Mouse (Mus musculus) lung, postnatal 0 days (tissue): ENCODE measurements at regions not wholly inside any gene's neighbourhood (a gene's known extent, or its start where the extent isn't known, plus 50 kb on each side); places are given as distances from the start of the nearest gene placed in this dataset.

Source experiments
- ATAC-seq: fragments of 200-750 bp; cut with Nextera tagmentation; 2 replicates; pipeline ENCODE4 v1.8.0; 2017; ENCODE audit warnings: moderate library complexity
- DNase-seq: peaks from one replicate; pipeline ENCODE4 v3.0.0-alpha.2; 2016; ENCODE audit warnings: low spot score
- H3K27ac ChIP-seq: fragments of 300-500 bp; sonication (generic); 2 replicates; pipeline ENCODE4 v1.5.1; 2014; ENCODE audit warnings: antibody characterized with exemption, mild to moderate bottlenecking, low read length, mixed read lengths
- H3K27me3 ChIP-seq: fragments of 300-500 bp; sonication (generic); replicated peaks from 2 replicates; pipeline ENCODE4 v1.6.1; 2014; ENCODE audit warnings: low read length, mixed read lengths; ENCODE audit not compliant: insufficient read depth
- H3K36me3 ChIP-seq: fragments of 300-500 bp; sonication (generic); 2 replicates; pipeline ENCODE4 v1.6.1; 2014; ENCODE audit warnings: low read length, mixed read lengths; ENCODE audit not compliant: insufficient read depth
- H3K4me1 ChIP-seq: fragments of 300-500 bp; sonication (generic); 2 replicates; pipeline ENCODE4 v1.6.1; 2014; ENCODE audit warnings: antibody characterized with exemption, low read depth, low read length, mixed read lengths; ENCODE audit not compliant: insufficient read depth
- H3K4me2 ChIP-seq: fragments of 300-500 bp; sonication (generic); replicated peaks from 2 replicates; pipeline ENCODE4 v1.6.1; 2014; ENCODE audit warnings: low read depth, mild to moderate bottlenecking, low read length, moderate library complexity, mixed read lengths
- H3K4me3 ChIP-seq: fragments of 300-500 bp; sonication (generic); 2 replicates; pipeline ENCODE4 v1.5.1; 2014; ENCODE audit warnings: low read depth, low read length
- H3K9ac ChIP-seq: fragments of 300-500 bp; sonication (generic); replicated peaks from 2 replicates; pipeline ENCODE4 v1.6.1; 2014; ENCODE audit warnings: low read depth, mild to moderate bottlenecking
- H3K9me3 ChIP-seq: fragments of 300-500 bp; sonication (generic); 2 replicates; pipeline ENCODE4 v1.6.1; 2016; ENCODE audit warnings: low read length, mixed read lengths
- CTCF ChIP-seq: IDR thresholded peaks from 2 replicates; pipeline ENCODE4 v1.5.1; 2016; ENCODE audit warnings: antibody characterized with exemption, mild to moderate bottlenecking
- EP300 ChIP-seq: IDR thresholded peaks from 2 replicates; pipeline ENCODE4 v1.6.1; 2016; ENCODE audit warnings: antibody characterized with exemption, mild to moderate bottlenecking, control low read depth
- WGBS: fragments of 180-500 bp; shearing (Covaris S2); extraction: QIAGEN DNeasy Blood & Tissue Kit; methylation state at CpG from one replicate; pipeline ENCODE4 v1.1.7; 2014; 5-methylcytosine and 5-hydroxymethylcytosine counted together

GRCm38 (mm10) chr10:125884563-125884962, 81.4 kb upstream of the Lrig3 start:
- Histone ChIP-seq H3K27ac (no peak overlapping the region), H3K4me2 (no peak overlapping the region), H3K4me3 (no peak overlapping the region), H3K9ac (no peak overlapping the region), H3K27me3 (no peaks in the 10 kb centered on the region), H3K36me3 (no peaks in the 10 kb centered on the region), H3K4me1 (no peaks in the 10 kb centered on the region), H3K9me3 (no peaks in the 10 kb centered on the region)
- DNase-seq (no peak), ATAC-seq (no peak)
- WGBS: 79% methylated on average over 3 of the region's 3 CpGs
- TF ChIP-seq CTCF (no peak), EP300 (no peak)

GRCm38 (mm10) chr10:125885796-125886195, 80.2 kb upstream of the Lrig3 start:
- Histone ChIP-seq H3K27ac (no peak overlapping the region), H3K4me3 (no peak overlapping the region), H3K9ac (no peak overlapping the region), H3K4me2 (no peak overlapping the region), H3K4me1 (no peaks in the 10 kb centered on the region), H3K27me3 (no peaks in the 10 kb centered on the region), H3K9me3 (no peaks in the 10 kb centered on the region), H3K36me3 (no peaks in the 10 kb centered on the region)
- no peak for ATAC-seq
- TF ChIP-seq CTCF (no peak), EP300 (no peak)
- 45% methylated on average over 6 of the region's 6 CpGs for WGBS
- no peak for DNase-seq

- H3K4me2 ChIP-seq: no peak overlapping the region
- no peak for DNase-seq
- no peaks in the 10 kb centered on the region for H3K9me3 ChIP-seq
- TF ChIP-seq CTCF: no peak
- TF ChIP-seq EP300: no peak
- 72% methylated on average over 7 of the region's 7 CpGs for WGBS
- H3K4me1 ChIP-seq: no peaks in the 10 kb centered on the region
- H3K4me3 ChIP-seq: no peak overlapping the region
- H3K27me3 ChIP-seq: no peaks in the 10 kb centered on the region
- no peak overlapping the region for H3K9ac ChIP-seq
- no peaks in the 10 kb centered on the region for H3K36me3 ChIP-seq
- ATAC-seq: no peak
- no peak overlapping the region for H3K27ac ChIP-seq
These were observed 73.8 kb upstream of the Lrig3 start for GRCm38 (mm10) chr10:125892122-125892521.

GRCm38 (mm10) chr10:125895744-125896482, 70.1 kb upstream of the Lrig3 start:
- no peaks in the 10 kb centered on the region for H3K9me3 ChIP-seq
- DNase-seq (no peak), ATAC-seq (no peak)
- H3K27ac ChIP-seq: no peak overlapping the region
- H3K4me2 ChIP-seq: no peak overlapping the region
- no peaks in the 10 kb centered on the region for H3K4me1 ChIP-seq
- no peak for TF ChIP-seq CTCF
- TF ChIP-seq EP300: no peak
- H3K36me3 ChIP-seq: no peaks in the 10 kb centered on the region
- H3K4me3 ChIP-seq: no peak overlapping the region
- WGBS: 72% methylated on average over 7 of the region's 7 CpGs
- no peak overlapping the region for H3K9ac ChIP-seq
- no peaks in the 10 kb centered on the region for H3K27me3 ChIP-seq

GRCm38 (mm10) chr10:125896646-125897045, 69.3 kb upstream of the Lrig3 start:
- no peaks in the 10 kb centered on the region for H3K27me3 ChIP-seq
- H3K9ac ChIP-seq: no peak overlapping the region
- DNase-seq (no peak), ATAC-seq (no peak)
- no peak overlapping the region for H3K27ac ChIP-seq
- no peaks in the 10 kb centered on the region for H3K36me3 ChIP-seq
- H3K4me3 ChIP-seq: no peak overlapping the region
- TF ChIP-seq EP300 (no peak), CTCF (no peak)
- no peaks in the 10 kb centered on the region for H3K4me1 ChIP-seq
- no peaks in the 10 kb centered on the region for H3K9me3 ChIP-seq
- no peak overlapping the region for H3K4me2 ChIP-seq
- 64% methylated on average over 5 of the region's 5 CpGs for WGBS

GRCm38 (mm10) chr10:125899504-125899903, 66.5 kb upstream of the Lrig3 start:
- TF ChIP-seq EP300 (no peak), CTCF (no peak)
- Histone ChIP-seq H3K9me3 (no peaks in the 10 kb centered on the region), H3K4me3 (no peak overlapping the region), H3K36me3 (no peaks in the 10 kb centered on the region), H3K4me1 (no peaks in the 10 kb centered on the region), H3K4me2 (no peak overlapping the region), H3K9ac (no peak overlapping the region), H3K27ac (no peak overlapping the region), H3K27me3 (no peaks in the 10 kb centered on the region)
- no peak for DNase-seq
- 81% methylated on average over 4 of the region's 4 CpGs for WGBS
- ATAC-seq: no peak
